Mouse (Mus musculus) embryonic facial prominence, embryonic 10.5 days (tissue): ENCODE measurements around the gene Ppfia2. TPM values are rescaled to one million over a fixed set of nuclear protein-coding genes. Genes with fewer than 3 reads are reported as not detected.

ENCODE experiments used
- DNase-seq: peaks from one replicate; pipeline ENCODE4 v3.0.0-alpha.2; 2017; ENCODE audit warnings: low spot score
- H3K27ac ChIP-seq: fragments of 300-500 bp; sonication (generic); replicated peaks from 2 replicates; pipeline ENCODE4 v1.5.1; 2016; ENCODE audit warnings: mild to moderate bottlenecking
- H3K27me3 ChIP-seq: fragments of 300-500 bp; sonication (generic); replicated peaks from 2 replicates; pipeline ENCODE4 v1.6.1; 2016; ENCODE audit warnings: low read depth, mild to moderate bottlenecking; ENCODE audit not compliant: poor library complexity, severe bottlenecking
- H3K36me3 ChIP-seq: fragments of 300-500 bp; sonication (generic); replicated peaks from 2 replicates; pipeline ENCODE4 v1.6.1; 2016; ENCODE audit warnings: mild to moderate bottlenecking, moderate library complexity
- H3K4me1 ChIP-seq: fragments of 300-500 bp; sonication (generic); 2 replicates; pipeline ENCODE4 v1.6.1; 2016
- H3K4me3 ChIP-seq: fragments of 300-500 bp; sonication (generic); 2 replicates; pipeline ENCODE4 v1.5.1; 2016; ENCODE audit warnings: mild to moderate bottlenecking, moderate library complexity
- H3K9me3 ChIP-seq: fragments of 300-500 bp; sonication (generic); 2 replicates; pipeline ENCODE4 v1.6.1; 2016; ENCODE audit warnings: mild to moderate bottlenecking
- WGBS: fragments of 180-500 bp; shearing (Covaris S2); methylation state at CpG from one replicate; pipeline ENCODE4 v1.1.7; 2016; 5-methylcytosine and 5-hydroxymethylcytosine counted together
- polyA plus RNA-seq: library from polyadenylated mRNA; unstranded; fragments of >200 nt; fragmentation: Nextera tagmentation; extraction: Ambion mirVana; gene quantifications from 2 replicates; pipeline ENCODE4 v1.2.1, GENCODE M21; 2016

The Ppfia2 gene
- polyA plus RNA-seq, 1 experiment from 2014 or later = 0.82 TPM

DNA sequence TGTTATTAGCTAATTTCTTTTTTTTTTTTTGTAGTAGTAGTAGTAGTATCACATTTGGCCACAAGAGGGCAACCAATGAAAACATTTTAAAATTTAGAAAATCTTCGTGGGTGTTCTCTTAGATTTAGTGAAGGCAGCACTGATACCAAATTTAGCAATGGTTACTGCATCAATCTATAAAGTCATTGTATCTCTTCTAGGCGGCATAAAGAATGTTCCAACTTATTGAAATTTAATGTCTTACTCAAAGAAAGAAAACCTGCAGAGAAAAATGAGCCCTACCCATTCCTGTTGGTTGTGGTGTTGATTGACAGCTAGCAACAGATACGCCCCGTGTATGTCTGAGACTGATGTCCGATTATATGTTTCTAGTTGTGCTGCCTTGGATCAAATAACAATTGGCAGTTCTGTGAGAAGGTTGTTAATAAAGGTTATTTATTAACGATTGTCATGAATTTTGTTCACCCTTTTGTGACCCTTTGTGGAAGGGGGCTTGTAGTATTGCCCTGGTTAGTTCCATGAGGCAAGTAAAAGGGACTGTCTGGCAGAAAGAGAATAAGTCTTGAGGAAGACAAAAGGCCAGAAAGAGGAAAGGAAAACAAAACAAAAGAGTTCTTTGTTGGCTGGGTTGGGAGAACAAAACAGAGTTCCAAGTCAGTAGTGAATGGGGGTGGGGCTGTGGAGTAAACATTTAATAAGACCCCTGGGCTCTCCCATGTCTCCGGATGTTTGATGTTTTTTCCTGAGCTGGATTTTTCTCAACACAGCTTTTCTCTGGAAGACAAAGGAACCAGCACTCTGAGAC, 139.2 kb downstream of the Ppfia2 start:
- WGBS = 11% methylated on average over 7 of the region's 7 CpGs
- Histone ChIP-seq H3K36me3 (no peaks in the 10 kb centered on the region), H3K27me3 (no peaks in the 10 kb centered on the region), H3K9me3 (no peaks in the 10 kb centered on the region), H3K4me3 (peak overlapping the region; percentile 38), H3K4me1 (peaks cover 4% of the 10 kb centered on the region; the same call in 1 of the 2 replicates), H3K27ac (0 out of 2 replicates have a peak overlapping the region, but pooled peaks have one; percentile 54)
- DNase-seq = peak; percentile 18

DNA sequence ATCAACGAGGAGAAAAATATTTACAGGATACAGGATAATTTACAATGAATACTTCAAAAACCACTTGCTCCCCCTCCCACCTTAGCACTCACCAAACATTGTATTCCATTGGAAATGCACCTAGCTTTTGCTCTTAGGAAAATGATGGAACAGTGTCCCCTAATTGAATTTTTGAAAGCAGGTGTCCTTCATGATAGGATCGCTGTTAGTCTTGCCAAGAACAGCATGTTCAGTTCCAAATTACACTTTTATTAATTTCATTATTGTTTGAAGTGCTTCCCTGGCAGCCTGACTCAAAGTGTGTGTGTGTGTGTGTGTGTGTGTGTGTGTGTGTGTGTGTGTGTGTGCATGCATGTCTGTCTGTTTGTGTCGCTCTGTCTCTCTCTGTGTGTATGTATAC, 140.1 kb downstream of the Ppfia2 start:
- no peaks in the 10 kb centered on the region for H3K36me3 ChIP-seq
- H3K4me3 ChIP-seq = no peak overlapping the region
- DNase-seq = no peak
- H3K4me1 ChIP-seq = peaks cover 4% of the 10 kb centered on the region; the same call in 1 of the 2 replicates
- H3K27ac ChIP-seq = no peak overlapping the region
- no peaks in the 10 kb centered on the region for H3K9me3 ChIP-seq
- H3K27me3 ChIP-seq = no peaks in the 10 kb centered on the region
- 83% methylated on average over 3 of the region's 3 CpGs for WGBS

DNA sequence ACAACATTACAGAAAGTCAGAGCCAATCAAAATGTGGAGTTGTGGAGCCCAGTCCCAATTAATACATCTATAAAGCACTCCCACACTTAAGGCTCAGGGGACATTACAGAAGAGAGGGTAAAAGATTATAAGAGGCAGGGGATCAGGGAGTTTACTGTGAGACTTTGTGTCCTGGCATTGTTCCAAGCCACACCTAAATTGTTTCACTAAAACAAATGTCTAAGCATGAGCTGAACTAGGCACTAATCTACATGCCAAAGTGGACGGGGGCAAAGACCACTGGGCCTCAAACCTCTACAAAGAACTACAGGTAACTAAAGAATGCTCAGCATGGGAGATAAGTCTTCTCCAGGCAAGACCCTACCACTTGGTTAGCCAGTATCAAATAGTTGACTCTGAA, 148.1 kb downstream of the Ppfia2 start:
- DNase-seq = no peak
- WGBS = 73% methylated on average over 1 of the region's 1 CpGs
- Histone ChIP-seq H3K27me3 (no peaks in the 10 kb centered on the region), H3K9me3 (no peaks in the 10 kb centered on the region), H3K36me3 (no peaks in the 10 kb centered on the region), H3K27ac (no peak overlapping the region), H3K4me3 (no peak overlapping the region), H3K4me1 (no peaks in the 10 kb centered on the region)

DNA sequence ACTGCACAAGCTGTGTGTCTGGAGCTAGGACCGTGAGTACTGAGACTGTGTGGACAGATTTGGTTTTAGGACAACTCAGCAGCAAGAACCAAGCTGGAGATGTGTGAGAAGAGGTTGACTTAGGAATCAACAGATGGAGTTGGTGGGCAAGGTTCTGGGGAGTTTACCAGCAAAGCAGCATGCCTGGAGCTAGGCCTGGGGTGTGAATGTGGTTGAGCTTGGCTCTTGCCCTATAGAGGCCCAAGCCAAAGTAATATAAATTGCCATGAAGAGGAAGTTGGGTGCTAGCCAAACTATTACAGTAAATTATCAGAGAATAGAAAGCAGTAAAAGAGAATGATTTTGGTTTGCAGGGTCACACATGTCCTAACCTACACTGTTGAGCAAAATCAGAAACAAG, 150.8 kb downstream of the Ppfia2 start:
- Histone ChIP-seq H3K27ac (no peak overlapping the region), H3K4me3 (no peak overlapping the region), H3K9me3 (no peaks in the 10 kb centered on the region), H3K4me1 (no peaks in the 10 kb centered on the region), H3K27me3 (no peaks in the 10 kb centered on the region), H3K36me3 (no peaks in the 10 kb centered on the region)
- DNase-seq = no peak
- WGBS = 89% methylated on average over 1 of the region's 1 CpGs

DNA sequence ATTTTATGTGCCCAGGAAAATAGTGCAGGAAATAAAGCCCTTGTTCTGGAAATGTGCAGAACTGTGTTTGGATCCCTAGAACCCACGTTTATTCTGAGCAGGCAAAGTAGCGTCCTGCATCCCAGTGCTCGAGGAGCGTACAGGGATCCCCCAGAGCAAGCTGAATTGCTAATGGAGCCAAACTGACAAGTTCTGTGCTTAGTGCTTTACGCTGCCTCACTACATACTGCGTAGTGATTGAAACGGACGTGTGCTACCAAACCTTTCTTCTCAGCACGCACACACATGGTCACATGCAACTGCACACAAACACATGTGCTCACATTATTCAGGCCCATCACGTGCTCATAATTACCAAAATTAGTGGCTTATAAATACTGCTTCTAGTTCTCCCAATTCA, 153.2 kb downstream of the Ppfia2 start:
- DNase-seq = no peak

DNA sequence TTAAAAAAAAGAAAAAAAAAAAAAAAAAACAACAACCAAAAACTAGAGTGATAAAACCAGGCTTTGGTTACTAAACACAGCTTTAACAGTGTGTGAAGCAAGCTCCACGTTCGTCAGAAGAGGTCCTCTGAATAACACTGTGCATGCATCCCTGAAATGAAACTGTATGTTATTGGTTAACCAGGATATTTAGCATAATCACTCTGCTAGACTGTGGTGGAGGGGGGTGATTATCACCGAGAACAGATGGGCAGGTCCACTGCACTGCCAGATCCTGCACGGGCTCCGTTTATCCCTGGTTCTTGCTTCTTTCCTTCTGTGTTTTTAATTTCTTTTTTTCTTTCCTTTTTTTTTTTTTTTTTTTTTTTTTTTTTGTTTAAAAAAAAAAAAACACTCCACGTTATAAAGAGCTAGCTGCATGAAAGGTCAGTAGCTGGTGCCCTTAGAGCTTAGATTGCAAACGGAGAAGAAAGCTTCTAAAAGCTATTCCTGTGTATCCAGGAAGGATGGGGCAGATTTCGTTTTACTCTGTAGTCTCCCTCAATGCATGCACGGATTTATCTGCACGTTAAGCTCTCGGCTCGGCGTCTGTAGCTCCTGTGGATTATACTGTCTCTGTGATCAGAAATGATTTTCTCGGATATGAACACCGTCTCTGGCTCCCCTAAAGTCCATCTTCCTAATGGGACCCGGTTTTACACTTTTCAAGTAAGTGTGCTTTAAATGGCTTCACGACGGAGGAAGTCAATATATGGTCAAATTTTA, 162.2 kb downstream of the Ppfia2 start:
- H3K4me1 ChIP-seq = no peaks in the 10 kb centered on the region
- H3K36me3 ChIP-seq = no peaks in the 10 kb centered on the region
- H3K4me3 ChIP-seq = no peak overlapping the region
- 58% methylated on average over 18 of the region's 18 CpGs for WGBS
- no peaks in the 10 kb centered on the region for H3K9me3 ChIP-seq
- peak; percentile 20 for DNase-seq
- no peak overlapping the region for H3K27ac ChIP-seq
- no peaks in the 10 kb centered on the region for H3K27me3 ChIP-seq

More for the DNA sequence above, 153.2 kb downstream of the Ppfia2 start:
- Histone ChIP-seq H3K36me3 (no peaks in the 10 kb centered on the region), H3K9me3 (no peaks in the 10 kb centered on the region), H3K27me3 (no peaks in the 10 kb centered on the region), H3K27ac (no peak overlapping the region), H3K4me3 (no peak overlapping the region), H3K4me1 (no peaks in the 10 kb centered on the region)
- WGBS = 86% methylated on average over 10 of the region's 10 CpGs

DNA sequence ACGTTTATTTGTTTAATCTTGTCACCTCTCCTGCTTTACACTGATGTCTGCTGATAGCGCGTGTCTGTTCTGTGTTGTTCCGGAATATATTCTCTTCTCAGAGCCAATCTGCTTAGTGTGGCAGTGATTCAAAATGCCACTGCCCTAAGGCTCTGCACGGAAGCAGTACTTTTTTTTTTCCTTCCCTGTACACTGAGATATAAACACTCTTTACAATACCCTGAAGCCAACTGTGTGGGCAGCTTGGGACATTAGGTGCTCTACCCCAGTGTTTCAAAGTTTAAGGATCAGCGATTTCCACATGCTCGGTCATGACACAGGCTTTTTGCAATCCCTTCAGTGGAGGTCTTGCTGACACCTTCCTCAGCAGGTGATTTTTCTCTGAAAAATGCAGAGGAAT, 163.8 kb downstream of the Ppfia2 start:
- H3K4me1 ChIP-seq = no peaks in the 10 kb centered on the region
- H3K4me3 ChIP-seq = no peak overlapping the region
- no peaks in the 10 kb centered on the region for H3K27me3 ChIP-seq
- DNase-seq = no peak
- 81% methylated on average over 7 of the region's 7 CpGs for WGBS
- no peak overlapping the region for H3K27ac ChIP-seq
- no peaks in the 10 kb centered on the region for H3K9me3 ChIP-seq
- no peaks in the 10 kb centered on the region for H3K36me3 ChIP-seq

DNA sequence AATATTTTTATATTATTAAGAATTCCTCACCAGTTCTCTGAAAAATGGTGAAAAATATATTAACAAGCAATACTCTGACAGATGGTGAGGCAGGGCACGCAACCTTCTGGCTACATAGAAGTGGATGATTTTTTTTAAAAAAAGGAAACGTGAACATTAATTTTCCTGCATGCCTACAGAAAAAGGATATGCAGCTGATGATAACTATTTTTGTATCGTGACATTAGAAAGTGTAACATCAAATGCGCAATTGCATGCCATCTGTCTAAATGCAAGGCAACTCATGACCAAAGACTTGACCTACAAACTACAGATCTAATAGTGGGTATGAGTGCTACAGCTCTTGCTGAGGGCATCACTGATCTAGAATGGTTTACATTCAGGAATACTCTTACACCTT, 182.1 kb downstream of the Ppfia2 start:
- 92% methylated on average over 4 of the region's 4 CpGs for WGBS
- no peak for DNase-seq
- H3K36me3 ChIP-seq = no peaks in the 10 kb centered on the region
- no peaks in the 10 kb centered on the region for H3K9me3 ChIP-seq
- no peak overlapping the region for H3K27ac ChIP-seq
- no peak overlapping the region for H3K4me3 ChIP-seq
- H3K27me3 ChIP-seq = no peaks in the 10 kb centered on the region
- no peaks in the 10 kb centered on the region for H3K4me1 ChIP-seq

DNA sequence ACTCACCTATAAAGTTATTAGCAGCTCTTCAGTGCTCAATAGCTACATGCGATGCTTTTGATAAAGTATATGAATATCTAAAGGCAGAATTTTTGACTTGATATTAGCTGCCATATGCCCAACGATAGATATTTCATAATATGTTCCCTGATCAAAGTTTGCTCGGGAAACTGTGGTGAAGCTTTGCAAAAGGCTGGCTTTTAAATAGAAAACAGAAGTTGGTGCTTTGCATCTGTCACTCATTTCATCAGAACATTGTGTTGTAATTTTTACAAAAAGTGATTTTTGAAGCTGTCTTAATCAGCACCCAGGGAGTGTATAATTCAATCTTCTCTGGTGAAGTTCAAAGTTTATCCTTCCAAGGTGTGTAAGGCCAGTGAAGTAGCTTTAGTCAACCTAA, 195.1 kb downstream of the Ppfia2 start:
- Histone ChIP-seq H3K36me3 (no peaks in the 10 kb centered on the region), H3K9me3 (no peaks in the 10 kb centered on the region), H3K27me3 (no peaks in the 10 kb centered on the region), H3K4me1 (no peaks in the 10 kb centered on the region), H3K4me3 (no peak overlapping the region), H3K27ac (no peak overlapping the region)
- WGBS = 85% methylated on average over 3 of the region's 3 CpGs
- DNase-seq = no peak

DNA sequence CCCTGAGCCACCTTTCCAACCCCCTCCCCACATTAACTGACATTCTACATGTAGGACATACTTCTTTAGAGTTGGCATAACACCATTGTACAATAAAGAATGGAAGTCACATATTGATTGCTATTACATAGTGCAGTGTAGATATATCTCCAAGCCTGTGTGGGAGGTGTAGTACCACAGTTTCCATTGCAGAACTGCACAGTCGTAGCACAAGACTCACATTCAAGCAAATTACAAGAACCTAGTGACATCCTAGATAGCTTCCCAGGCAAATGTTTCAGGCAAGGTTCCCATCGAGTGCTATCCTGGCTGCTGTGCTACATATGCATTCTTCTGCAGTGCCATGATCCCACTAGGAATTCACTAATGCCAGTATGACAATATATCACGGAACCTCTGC, 200.0 kb downstream of the Ppfia2 start:
- Histone ChIP-seq H3K27ac (no peak overlapping the region), H3K9me3 (no peaks in the 10 kb centered on the region), H3K4me3 (no peak overlapping the region), H3K27me3 (no peaks in the 10 kb centered on the region), H3K36me3 (no peaks in the 10 kb centered on the region), H3K4me1 (no peaks in the 10 kb centered on the region)
- no peak for DNase-seq
- 86% methylated on average over 3 of the region's 3 CpGs for WGBS

DNA sequence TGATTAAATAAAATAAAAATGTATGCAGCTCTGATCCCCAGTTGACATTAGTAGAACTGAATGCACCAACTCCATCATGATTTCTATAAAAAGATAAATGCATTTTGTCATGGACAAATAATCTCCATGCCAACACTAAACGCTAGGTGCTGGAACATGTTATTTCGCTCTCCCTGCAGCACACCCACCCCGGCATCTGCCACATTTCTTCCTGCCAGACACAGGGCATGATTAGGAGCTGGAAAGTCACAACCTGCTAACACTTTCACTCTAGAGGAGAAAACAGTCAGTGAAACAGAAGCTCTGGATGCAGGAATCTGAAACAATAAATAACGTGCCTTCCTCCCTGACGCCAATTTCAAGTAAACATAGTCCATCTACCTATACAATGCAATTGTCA, 211.3 kb downstream of the Ppfia2 start:
- H3K4me3 ChIP-seq = no peak overlapping the region
- 92% methylated on average over 5 of the region's 5 CpGs for WGBS
- H3K36me3 ChIP-seq = no peaks in the 10 kb centered on the region
- no peaks in the 10 kb centered on the region for H3K4me1 ChIP-seq
- no peak overlapping the region for H3K27ac ChIP-seq
- DNase-seq = no peak
- no peaks in the 10 kb centered on the region for H3K9me3 ChIP-seq
- no peaks in the 10 kb centered on the region for H3K27me3 ChIP-seq

DNA sequence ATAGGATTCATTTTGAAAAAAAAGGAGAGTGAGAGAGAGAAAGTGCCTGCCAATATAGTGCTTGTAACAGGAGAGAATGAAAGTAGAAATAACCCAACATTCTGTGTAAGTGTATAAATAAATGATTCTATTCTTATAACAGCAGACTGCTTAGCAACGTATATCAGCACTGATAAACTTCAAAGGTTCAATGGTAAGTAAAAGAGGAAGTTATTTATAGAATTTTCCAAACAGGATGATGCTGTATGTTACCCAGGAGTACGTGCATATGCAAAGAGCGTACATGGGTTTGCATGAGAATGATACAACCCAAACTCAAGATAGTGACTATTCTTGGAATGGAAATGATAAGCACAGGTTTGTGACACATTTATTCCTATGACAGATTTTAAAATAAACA, 215.4 kb downstream of the Ppfia2 start:
- no peaks in the 10 kb centered on the region for H3K9me3 ChIP-seq
- H3K27ac ChIP-seq = no peak overlapping the region
- H3K27me3 ChIP-seq = no peaks in the 10 kb centered on the region
- H3K4me3 ChIP-seq = no peak overlapping the region
- no peak for DNase-seq
- 89% methylated on average over 3 of the region's 3 CpGs for WGBS
- no peaks in the 10 kb centered on the region for H3K36me3 ChIP-seq
- H3K4me1 ChIP-seq = no peaks in the 10 kb centered on the region

DNA sequence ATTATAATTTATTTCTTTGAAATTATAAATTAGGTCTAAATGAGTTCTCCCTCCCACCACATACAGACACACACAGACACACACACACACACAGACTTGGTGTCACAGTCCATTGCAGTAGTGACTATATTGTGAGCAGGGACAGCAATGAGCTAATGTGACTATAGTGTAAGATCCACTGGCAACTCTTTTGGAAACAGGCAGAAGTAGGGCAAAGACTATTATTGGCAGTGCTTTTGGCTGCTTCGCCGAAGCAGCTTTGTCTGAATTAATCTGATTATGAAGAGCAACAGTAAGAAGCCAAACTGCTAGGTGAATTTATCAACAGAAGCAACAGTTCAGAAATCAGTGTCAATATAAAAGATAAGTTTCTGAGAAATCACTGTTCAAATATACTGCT, 249.8 kb downstream of the Ppfia2 start:
- DNase-seq = no peak
- Histone ChIP-seq H3K9me3 (no peaks in the 10 kb centered on the region), H3K27me3 (no peaks in the 10 kb centered on the region), H3K27ac (no peak overlapping the region), H3K4me3 (no peak overlapping the region), H3K4me1 (no peaks in the 10 kb centered on the region), H3K36me3 (no peaks in the 10 kb centered on the region)
- WGBS = 83% methylated on average over 2 of the region's 2 CpGs
